Mouse (Mus musculus): Measurements from ENCODE around the gene Resp18.
"Not testable (repeated sequence)": the region's sequence is repeated elsewhere in the genome, so short reads cannot be mapped to it uniquely, and the experiment has no call there.

Resp18 gene

GRCm38 (mm10) chr1:75232489-75232888, 45.7 kb downstream of the Resp18 start:
- not testable (repeated sequence) for DNase-seq

- DNase-seq = no peak
These were observed 46.5 kb downstream of the Resp18 start, which contains the start of gene A630095N17Rik for GRCm38 (mm10) chr1:75231664-75232152. Gene A630095N17Rik, minus strand, starts transcription at chr1:75232102.

DNA sequence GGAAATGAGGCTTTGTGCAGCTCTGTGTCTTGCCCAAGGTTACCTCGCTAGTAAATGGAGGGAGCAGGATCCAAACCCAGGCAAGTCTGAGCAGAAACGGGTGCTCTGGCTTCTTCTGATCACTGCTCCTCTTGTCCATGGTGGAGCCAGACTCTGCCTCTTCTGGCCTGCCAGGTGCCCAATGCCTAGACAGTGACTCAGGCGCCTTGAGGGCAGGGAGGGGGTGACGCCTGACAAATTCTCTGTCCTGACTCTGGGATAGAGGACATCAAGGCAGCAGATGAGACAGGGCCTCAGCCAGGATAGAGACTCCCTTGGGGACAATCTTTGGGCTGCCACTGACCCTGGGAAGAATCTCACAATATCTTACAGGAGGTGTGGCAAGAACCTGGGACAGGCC, 47.0 kb downstream of the Resp18 start:
- DNase-seq = no peak

GRCm38 (mm10) chr1:75230335-75230994, 47.8 kb downstream of the Resp18 start:
- no peak for DNase-seq

GRCm38 (mm10) chr1:75229158-75229557, 49.1 kb downstream of the Resp18 start:
- no peak for DNase-seq

DNA sequence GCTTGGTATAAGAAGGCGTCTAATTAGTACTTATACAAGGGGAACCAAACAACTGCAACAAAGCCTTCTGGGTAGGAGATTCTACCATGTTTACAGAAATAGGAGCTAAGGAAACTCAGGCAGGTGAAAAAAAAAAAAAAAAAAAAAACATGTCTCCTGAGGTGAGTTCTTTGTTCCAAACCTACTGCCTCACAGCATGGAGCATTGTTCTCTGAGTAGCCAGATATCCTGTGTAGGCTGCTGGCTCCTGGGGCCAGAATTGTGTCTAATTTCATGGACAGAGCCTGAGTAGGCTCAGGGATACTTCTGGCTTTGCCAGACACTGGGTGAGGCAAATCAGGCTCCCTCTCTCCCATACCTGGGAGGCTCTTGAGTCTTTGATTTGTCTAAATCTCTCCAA, 50.6 kb downstream of the Resp18 start:
- no peak for DNase-seq

GRCm38 (mm10) chr1:75226138-75226537, 52.1 kb downstream of the Resp18 start:
- no peak for DNase-seq

DNA sequence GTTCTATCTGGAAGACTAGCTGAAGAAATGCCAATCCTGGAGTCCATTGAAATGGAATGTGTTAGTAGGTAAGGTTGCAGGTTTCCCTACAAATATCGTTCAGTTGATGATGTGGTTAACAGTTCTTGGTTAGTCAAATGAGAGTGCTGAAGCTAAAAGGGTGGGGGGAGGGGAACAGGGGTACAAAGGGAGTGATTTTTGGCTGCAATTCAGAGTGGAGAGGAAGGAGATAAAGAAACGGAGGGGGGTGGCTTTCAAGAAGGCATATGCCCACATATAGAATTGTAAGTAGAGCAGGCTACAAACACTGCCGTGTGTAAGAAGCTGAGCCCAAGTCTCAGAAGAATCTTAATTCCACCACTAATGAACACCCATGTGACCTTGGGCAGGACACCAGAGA, 52.7 kb downstream of the Resp18 start:
- no peak for DNase-seq

GRCm38 (mm10) chr1:75223532-75223931, 54.7 kb downstream of the Resp18 start:
- no peak for DNase-seq

DNA sequence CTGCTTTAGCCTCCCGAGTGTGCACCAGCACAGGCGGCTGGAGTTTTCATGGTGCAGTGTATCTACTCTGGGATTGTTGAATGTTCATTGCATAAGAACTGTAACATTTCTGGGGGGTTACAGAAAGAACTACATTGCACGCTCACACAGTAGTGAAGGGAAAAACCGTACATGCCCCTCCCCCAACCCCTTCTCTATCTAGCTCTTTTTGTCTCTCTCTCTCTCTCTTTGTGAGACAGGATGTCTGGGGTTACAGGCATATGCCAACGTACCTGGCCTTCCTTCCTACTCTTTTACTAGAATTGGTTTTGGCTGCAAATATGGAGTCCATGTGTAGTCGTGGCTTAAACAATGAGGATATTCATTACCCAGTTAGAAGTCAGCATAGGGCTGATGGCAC, 55.3 kb downstream of the Resp18 start:
- DNase-seq = no peak

Data from kidney, postnatal 25 days (tissue).